Mouse (Mus musculus): ENCODE measurements around the gene Edar.

- TF ChIP-seq CTCF (conservative IDR thresholded peaks at IDR 0.05; ENCODE audit: insufficient read depth, insufficient read length, low read depth, low read length) (no peak), POLR2A (IDR thresholded peaks at IDR 0.05; ENCODE audit: low read depth, low read length) (no peak)
Measured at GRCm38 (mm10) chr10:58644194-58644593, 31.3 kb downstream of the Edar start.

Measured in kidney, adult 2 months (tissue).